Mouse (Mus musculus) testis, postnatal 10 days (tissue): ENCODE measurements around the gene Csf2ra.
"Not testable (repeated sequence)": the region's sequence is repeated elsewhere in the genome, so short reads cannot be mapped to it uniquely, and the experiment has no call there.

Experiments
- DNase-seq: peaks from one replicate; pipeline ENCODE4 v3.0.0; 2021; ENCODE audit warnings: low spot score

Csf2ra gene

DNA sequence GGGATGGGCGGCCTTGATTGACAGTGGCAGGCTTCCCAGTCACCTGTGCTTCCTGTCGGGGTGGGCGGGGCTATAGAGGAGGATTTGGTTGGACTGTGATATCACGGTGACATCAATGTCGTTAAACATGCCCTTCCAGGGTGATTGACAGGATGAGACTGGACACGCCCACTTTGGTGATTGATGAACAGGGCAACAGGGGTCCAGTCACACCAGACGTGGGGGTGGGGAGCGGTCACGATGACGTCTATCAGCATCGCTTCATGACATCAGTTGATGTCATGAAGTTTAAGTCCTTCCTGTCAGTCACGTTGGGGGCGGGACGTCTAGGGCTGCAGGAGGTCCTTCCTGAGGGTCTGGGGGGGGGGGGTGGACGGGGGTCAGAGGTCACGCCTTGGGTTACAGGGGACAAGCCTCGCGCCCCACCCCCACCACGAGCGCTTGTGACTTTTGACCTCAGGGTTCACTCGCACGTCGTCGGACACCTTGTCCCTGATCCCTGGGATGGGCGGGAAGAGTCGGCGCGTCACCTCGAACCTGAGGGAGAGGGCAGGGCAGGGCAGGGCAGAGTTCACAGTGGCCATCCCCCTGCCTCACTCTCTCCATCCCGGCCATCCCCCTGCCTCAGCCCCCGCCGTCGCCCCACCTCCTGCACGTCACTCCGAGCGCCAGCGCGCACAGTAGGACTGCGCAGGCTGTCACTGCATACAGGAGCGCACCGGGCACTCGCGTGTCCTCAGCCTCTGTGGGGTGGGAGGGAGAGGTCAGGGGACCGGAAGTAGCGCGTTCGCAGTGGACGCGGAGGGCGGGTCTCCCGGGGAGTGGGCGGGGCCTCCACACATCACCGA is 3.3 kb downstream of the Csf2ra start:
- peak; percentile 77 for DNase-seq

DNA sequence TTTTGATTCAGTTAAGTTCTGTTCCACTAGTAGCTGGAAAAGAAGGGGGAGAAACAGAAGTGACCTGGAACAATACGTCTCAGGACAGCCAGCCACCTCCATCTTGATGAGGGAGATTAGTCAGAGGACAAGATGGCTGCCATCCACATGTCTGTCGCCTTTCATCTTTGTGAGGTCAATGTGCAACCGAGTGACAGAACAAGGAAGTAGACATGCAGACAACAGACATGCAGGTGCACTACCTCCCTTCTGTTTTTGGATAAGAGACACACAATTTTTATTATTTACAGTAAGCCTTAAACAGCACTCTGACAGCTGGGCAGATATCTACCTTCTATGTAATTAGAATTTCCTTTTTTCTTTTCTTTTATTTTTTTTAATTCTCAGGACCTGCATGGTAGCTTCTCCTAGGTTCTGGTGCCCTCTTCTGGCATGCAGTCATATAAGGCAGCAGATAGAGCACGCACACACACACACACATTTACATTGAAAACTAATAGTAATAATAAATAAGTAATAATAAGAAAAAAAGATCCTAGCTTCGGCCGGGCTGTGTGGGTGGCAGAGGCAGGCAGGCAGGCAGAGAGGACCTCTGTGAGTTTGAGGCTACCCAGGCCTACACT is 4.4 kb downstream of the Csf2ra start:
- peak; percentile 43 for DNase-seq

DNA sequence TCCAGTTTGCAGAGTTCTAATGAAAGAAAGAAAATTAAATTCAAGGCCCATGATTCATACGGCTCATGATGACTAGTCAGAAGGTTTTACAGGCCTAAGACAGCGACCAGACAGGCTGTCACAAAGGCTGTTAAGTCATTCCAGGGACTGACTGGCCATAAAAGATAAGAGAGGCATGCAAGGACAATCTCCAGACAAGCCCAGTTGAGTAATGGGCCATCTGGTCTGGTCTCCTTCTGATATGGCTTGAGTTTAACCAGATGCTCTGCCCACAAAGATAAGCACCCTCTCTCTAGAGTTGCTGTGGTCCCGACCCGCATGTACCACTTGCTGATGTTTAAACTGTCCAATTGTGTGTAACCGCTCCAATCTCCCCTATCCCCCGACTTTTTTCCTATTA is 20.7 kb downstream of the Csf2ra start:
- DNase-seq: not testable (repeated sequence)

DNA sequence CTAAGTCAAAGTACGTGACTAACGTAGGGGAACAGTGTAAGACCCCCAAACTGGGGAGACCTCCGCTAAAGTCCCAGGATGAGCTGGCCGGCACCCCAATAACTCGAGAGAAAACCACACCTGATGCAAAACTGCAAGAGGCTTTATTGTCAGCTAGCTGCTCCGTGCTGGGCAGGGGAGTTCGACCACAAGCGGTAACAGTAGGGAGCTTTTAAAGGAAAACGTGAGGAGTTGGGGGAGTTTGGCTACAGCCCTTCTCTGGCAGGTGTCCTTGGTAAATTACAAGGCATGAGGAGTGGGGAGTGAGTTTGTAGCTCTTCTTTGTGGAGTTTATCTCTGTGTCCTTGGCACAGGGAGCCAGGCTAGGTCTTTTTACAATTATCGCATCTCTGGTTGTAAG is 28.4 kb downstream of the Csf2ra start:
- peak; percentile 65 for DNase-seq

DNA sequence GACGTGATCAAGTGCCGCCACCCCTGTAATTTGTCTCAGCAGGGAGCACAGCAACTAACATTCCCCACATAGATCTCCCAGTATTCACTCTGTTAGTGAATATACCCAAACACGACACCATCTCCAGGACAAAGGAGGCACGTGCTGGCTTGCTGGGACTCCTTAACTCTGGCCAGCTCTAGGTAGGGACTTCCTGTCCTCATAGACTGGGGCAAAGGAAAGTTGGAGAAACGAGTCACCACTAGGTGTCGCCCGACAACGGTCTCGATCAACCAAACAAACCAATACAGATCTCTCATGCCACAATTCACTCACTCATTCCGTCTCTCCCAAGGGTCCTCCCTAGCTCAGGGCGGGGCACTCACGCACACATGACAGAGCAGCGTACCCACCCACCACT is 28.9 kb downstream of the Csf2ra start:
- peak; percentile 94 for DNase-seq

DNA sequence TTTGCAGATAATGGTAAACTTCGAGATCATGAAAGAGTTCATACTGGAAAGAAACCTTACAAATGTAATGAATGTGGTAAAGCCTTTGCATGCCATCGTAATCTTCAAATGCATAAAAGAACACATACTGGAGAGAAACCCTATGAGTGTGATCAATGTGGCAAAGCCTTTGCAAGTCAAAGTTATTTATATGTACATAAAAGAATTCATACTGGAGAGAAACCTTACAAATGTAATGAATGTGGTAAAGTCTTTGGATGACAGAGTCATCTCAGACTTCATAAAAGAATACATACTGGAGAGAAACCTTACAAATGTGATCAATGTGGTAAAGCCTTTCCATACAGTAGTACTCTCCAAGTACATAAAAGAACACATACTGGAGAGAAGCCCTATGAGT is 44.6 kb downstream of the Csf2ra start, which contains the start of gene Gm6020:
TSS of gene Gm6020 (plus strand) at position 301 of the 400 bp plus-strand sequence.
- DNase-seq: not testable (repeated sequence)

DNA sequence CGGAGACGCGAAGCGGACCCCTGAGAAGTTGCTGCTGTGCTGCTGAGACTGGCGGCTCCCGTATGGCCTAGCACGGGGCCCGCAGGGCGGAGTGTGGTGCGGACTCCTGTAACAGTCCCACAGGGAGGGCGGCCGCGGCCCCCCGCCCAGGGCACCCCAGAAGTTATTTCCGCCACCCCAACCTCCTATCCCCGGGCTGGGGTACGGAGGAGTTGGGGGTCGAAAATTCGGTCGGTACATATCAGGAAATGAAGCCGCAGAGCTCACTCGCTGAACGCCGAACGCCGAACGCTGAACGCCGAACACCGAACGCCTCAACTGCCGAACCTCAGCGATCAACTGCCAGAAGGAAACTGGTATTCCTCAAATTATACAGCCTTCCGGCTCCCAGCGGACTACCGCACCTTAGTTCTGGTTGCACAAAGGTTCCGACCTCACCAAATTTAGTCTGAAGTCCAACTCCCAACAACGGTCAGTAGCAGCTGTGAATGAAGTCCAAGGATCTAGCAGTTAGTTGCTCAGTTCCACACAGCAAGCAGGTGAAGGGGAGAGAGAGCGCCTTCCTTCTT is 52.4 kb downstream of the Csf2ra start, which contains the start of gene Gm7102:
TSS of gene Gm7102 (minus strand) at position 554 of the 569 bp plus-strand sequence.
- no peak for DNase-seq
